Mouse (Mus musculus): ENCODE measurements around the gene Gucy1b2.

The Gucy1b2 gene

GRCm38 (mm10) chr14:62446385-62447213 is 9.5 kb downstream of the Gucy1b2 start:
- DNase-seq (ENCODE audit: extremely low spot score), result peak; percentile 6

GRCm38 (mm10) chr14:62443840-62444430 is 12.2 kb downstream of the Gucy1b2 start:
- no peak for DNase-seq (ENCODE audit: extremely low spot score)

- DNase-seq (ENCODE audit: extremely low spot score), result no peak
Measured at GRCm38 (mm10) chr14:62442971-62443370, 13.1 kb downstream of the Gucy1b2 start.

- no peak for DNase-seq (ENCODE audit: extremely low spot score)
Measured at GRCm38 (mm10) chr14:62440036-62440435, 16.1 kb downstream of the Gucy1b2 start.

- DNase-seq (ENCODE audit: extremely low spot score), result no peak
Measured at GRCm38 (mm10) chr14:62438236-62438635, 17.9 kb downstream of the Gucy1b2 start.

- DNase-seq (ENCODE audit: extremely low spot score), result no peak
Measured at GRCm38 (mm10) chr14:62437806-62438205, 18.3 kb downstream of the Gucy1b2 start.

GRCm38 (mm10) chr14:62425277-62425691 is 30.8 kb downstream of the Gucy1b2 start:
- no peak for DNase-seq (ENCODE audit: extremely low spot score)

GRCm38 (mm10) chr14:62422265-62422664 is 33.8 kb downstream of the Gucy1b2 start:
- DNase-seq (ENCODE audit: extremely low spot score), result no peak

- no peak for DNase-seq (ENCODE audit: extremely low spot score)
Measured at GRCm38 (mm10) chr14:62417501-62417900, 38.6 kb downstream of the Gucy1b2 start.

- DNase-seq (ENCODE audit: extremely low spot score), result no peak
Measured at GRCm38 (mm10) chr14:62416742-62417134, 39.4 kb downstream of the Gucy1b2 start.

- no peak for DNase-seq (ENCODE audit: extremely low spot score)
Measured at GRCm38 (mm10) chr14:62416007-62416741, 39.9 kb downstream of the Gucy1b2 start.

GRCm38 (mm10) chr14:62395346-62395745 is 60.7 kb downstream of the Gucy1b2 start:
- DNase-seq (ENCODE audit: extremely low spot score), result no peak

- no peak for DNase-seq (ENCODE audit: extremely low spot score)
Measured at GRCm38 (mm10) chr14:62392754-62393153, 63.3 kb downstream of the Gucy1b2 start.

GRCm38 (mm10) chr14:62389729-62390536 is 66.2 kb downstream of the Gucy1b2 start:
- DNase-seq (ENCODE audit: extremely low spot score), result no peak

- no peak for DNase-seq (ENCODE audit: extremely low spot score)
Measured at GRCm38 (mm10) chr14:62389064-62389728, 66.9 kb downstream of the Gucy1b2 start.

GRCm38 (mm10) chr14:62383786-62384299 is 72.2 kb downstream of the Gucy1b2 start:
- DNase-seq (ENCODE audit: extremely low spot score), result no peak

- DNase-seq (ENCODE audit: extremely low spot score), result no peak
Measured at GRCm38 (mm10) chr14:62383109-62383508, 73.0 kb downstream of the Gucy1b2 start.

- DNase-seq (ENCODE audit: extremely low spot score), result no peak
Measured at GRCm38 (mm10) chr14:62380606-62381005, 75.5 kb downstream of the Gucy1b2 start.

GRCm38 (mm10) chr14:62379391-62379790 is 76.7 kb downstream of the Gucy1b2 start:
- no peak for DNase-seq (ENCODE audit: extremely low spot score)

- DNase-seq (ENCODE audit: extremely low spot score), result no peak
Measured at GRCm38 (mm10) chr14:62376115-62376514, 80.0 kb downstream of the Gucy1b2 start.

GRCm38 (mm10) chr14:62375694-62376093 is 80.4 kb downstream of the Gucy1b2 start:
- no peak for DNase-seq (ENCODE audit: extremely low spot score)
